Mouse (Mus musculus) heart, postnatal 0 days (tissue): Measurements from ENCODE around the gene Ccnyl1.

Experiments
- CTCF ChIP-seq: IDR thresholded peaks from 2 replicates; pipeline ENCODE4 v1.5.1; 2016; ENCODE audit warnings: antibody characterized with exemption, control low read depth, low read depth
- EP300 ChIP-seq: IDR thresholded peaks from 2 replicates; pipeline ENCODE4 v1.6.1; 2016; ENCODE audit warnings: antibody characterized with exemption, low read depth

- TF ChIP-seq CTCF, result no peak
- TF ChIP-seq EP300, result no peak
Observed at GRCm38 (mm10) chr1:64761646-64762045, 71.4 kb downstream of the Ccnyl1 start.
